Mouse (Mus musculus): ENCODE results near the gene Spz1. TPM values are rescaled to one million over a fixed set of nuclear protein-coding genes. Genes with fewer than 3 reads are reported as not detected.

Spz1 gene
- polyA plus RNA-seq, 1 experiment from 2014 or later = not detected

GRCm38 (mm10) chr13:92593731-92594396, 17.9 kb upstream of the Spz1 start:
- no peaks in the 10 kb centered on the region for H3K27me3 ChIP-seq
- no peaks in the 10 kb centered on the region for H3K9me3 ChIP-seq
- H3K27ac ChIP-seq = peak overlapping the region; percentile 20; the same call in 1 of the 2 replicates
- 18% methylated on average over 3 of the region's 3 CpGs for WGBS
- H3K4me1 ChIP-seq (replicated peaks) = peaks cover 26% of the 10 kb centered on the region
- no peaks in the 10 kb centered on the region for H3K36me3 ChIP-seq
- no peak overlapping the region for H3K4me2 ChIP-seq
- no peak overlapping the region for H3K9ac ChIP-seq
- peak; percentile 40; the same call in 1 of the 2 replicates for ATAC-seq (ENCODE audit: low FRiP score)
- no peak overlapping the region for H3K4me3 ChIP-seq

DNA sequence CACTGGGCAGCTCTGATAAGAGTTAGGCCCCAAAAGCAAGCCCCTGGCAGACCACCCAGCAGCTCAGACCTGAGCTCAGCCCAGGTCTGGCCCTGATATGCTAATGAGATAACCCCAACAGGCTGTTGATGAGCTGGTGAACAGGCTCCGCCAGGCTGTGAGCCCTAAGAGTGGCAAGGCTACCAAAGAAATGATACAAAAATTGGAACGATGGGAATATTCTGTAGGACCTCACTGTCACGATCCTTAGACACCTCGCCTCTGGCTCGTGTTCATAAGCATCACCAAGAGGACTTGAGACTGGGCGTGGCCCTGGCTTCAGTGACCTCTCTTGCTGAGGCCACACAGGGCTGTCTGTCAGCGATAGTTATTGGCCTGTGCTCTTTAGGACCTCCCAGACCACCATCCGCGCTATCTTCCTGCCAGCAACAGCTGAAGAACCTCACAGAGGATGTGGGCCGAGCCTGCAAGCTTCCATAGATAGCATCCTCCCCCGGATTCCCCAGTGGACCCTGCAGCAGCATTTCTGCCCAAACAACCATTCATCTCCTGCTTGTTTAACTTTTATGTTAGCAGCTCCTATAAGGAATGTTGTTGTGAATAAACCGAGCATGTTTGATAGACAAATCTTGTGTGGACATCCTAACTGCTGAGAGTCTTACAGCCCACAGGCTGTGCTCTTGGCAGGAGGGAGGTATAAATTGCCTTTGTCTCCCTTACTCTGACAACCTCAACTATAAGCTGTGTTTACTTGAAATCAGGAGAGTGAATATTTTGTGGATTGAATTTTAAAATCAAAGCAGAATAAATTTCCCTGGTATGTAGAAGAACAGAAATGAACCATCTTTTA, 17.0 kb upstream of the Spz1 start:
- Histone ChIP-seq H3K4me2 (no peak overlapping the region), H3K4me3 (no peak overlapping the region), H3K36me3 (no peaks in the 10 kb centered on the region), H3K4me1 (replicated peaks) (peaks cover 26% of the 10 kb centered on the region), H3K27me3 (no peaks in the 10 kb centered on the region), H3K27ac (no peak overlapping the region), H3K9me3 (no peaks in the 10 kb centered on the region), H3K9ac (no peak overlapping the region)
- ATAC-seq (ENCODE audit: low FRiP score) = peak; percentile 44
- WGBS = 10% methylated on average over 12 of the region's 12 CpGs

- no peaks in the 10 kb centered on the region for H3K36me3 ChIP-seq
- no peak overlapping the region for H3K4me2 ChIP-seq
- H3K4me1 ChIP-seq (replicated peaks) = peaks cover 26% of the 10 kb centered on the region
- no peaks in the 10 kb centered on the region for H3K27me3 ChIP-seq
- WGBS = 32% methylated on average over 5 of the region's 5 CpGs
- H3K9ac ChIP-seq = no peak overlapping the region
- no peaks in the 10 kb centered on the region for H3K9me3 ChIP-seq
- H3K4me3 ChIP-seq = no peak overlapping the region
- H3K27ac ChIP-seq = no peak overlapping the region
- ATAC-seq (ENCODE audit: low FRiP score) = no peak
Observed at GRCm38 (mm10) chr13:92592268-92592785, 16.4 kb upstream of the Spz1 start.

- 46% methylated on average over 3 of the region's 3 CpGs for WGBS
- no peak for ATAC-seq (ENCODE audit: low FRiP score)
- Histone ChIP-seq H3K9ac (no peak overlapping the region), H3K4me2 (no peak overlapping the region), H3K4me3 (no peak overlapping the region), H3K27ac (no peak overlapping the region), H3K4me1 (replicated peaks) (peaks cover 26% of the 10 kb centered on the region), H3K36me3 (no peaks in the 10 kb centered on the region), H3K27me3 (no peaks in the 10 kb centered on the region), H3K9me3 (no peaks in the 10 kb centered on the region)
Observed at GRCm38 (mm10) chr13:92591225-92591624, 15.3 kb upstream of the Spz1 start.

DNA sequence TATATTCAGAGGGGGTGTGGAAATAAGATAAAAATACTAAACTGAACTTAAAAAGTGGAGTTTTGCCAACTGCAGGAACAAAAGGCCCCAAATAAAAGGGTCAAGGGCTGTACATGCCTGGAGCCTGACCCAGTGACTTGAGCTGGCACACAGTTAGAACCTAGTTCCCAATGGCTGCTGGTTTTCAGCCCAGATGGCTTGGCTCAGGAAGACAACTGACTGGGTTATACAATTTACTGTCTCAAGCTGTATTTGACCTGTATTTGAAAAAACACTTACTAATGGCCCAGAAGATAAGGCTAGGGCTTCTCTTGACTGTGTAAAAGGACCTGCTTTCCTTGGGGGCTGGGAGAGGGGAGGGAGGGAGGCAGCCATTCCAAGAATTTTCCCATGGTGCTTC, 13.3 kb upstream of the Spz1 start:
- no peak for ATAC-seq (ENCODE audit: low FRiP score)
- H3K36me3 ChIP-seq = no peaks in the 10 kb centered on the region
- H3K9ac ChIP-seq = no peak overlapping the region

GRCm38 (mm10) chr13:92588704-92589103, 12.7 kb upstream of the Spz1 start:
- H3K27ac ChIP-seq = no peak overlapping the region
- no peak for ATAC-seq (ENCODE audit: low FRiP score)
- H3K36me3 ChIP-seq = no peaks in the 10 kb centered on the region
- no peak overlapping the region for H3K9ac ChIP-seq
- no peak overlapping the region for H3K4me3 ChIP-seq
- 61% methylated on average over 3 of the region's 3 CpGs for WGBS
- peaks cover 14% of the 10 kb centered on the region for H3K4me1 ChIP-seq (replicated peaks)
- H3K9me3 ChIP-seq = no peaks in the 10 kb centered on the region
- no peak overlapping the region for H3K4me2 ChIP-seq
- H3K27me3 ChIP-seq = no peaks in the 10 kb centered on the region

More for the DNA sequence above, 13.3 kb upstream of the Spz1 start:
- Histone ChIP-seq H3K27me3 (no peaks in the 10 kb centered on the region), H3K9me3 (no peaks in the 10 kb centered on the region), H3K4me1 (replicated peaks) (peaks cover 19% of the 10 kb centered on the region), H3K27ac (no peak overlapping the region), H3K4me3 (no peak overlapping the region), H3K4me2 (no peak overlapping the region)

GRCm38 (mm10) chr13:92584094-92584717, 8.2 kb upstream of the Spz1 start:
- Histone ChIP-seq H3K4me2 (no peak overlapping the region), H3K27ac (no peak overlapping the region), H3K4me3 (no peak overlapping the region), H3K36me3 (no peaks in the 10 kb centered on the region), H3K9ac (no peak overlapping the region), H3K27me3 (no peaks in the 10 kb centered on the region), H3K4me1 (replicated peaks) (0 out of 2 replicates have a peak, but pooled peaks cover 4% of the 10 kb centered on the region), H3K9me3 (no peaks in the 10 kb centered on the region)
- 69% methylated on average over 8 of the region's 8 CpGs for WGBS
- no peak for ATAC-seq (ENCODE audit: low FRiP score)

DNA sequence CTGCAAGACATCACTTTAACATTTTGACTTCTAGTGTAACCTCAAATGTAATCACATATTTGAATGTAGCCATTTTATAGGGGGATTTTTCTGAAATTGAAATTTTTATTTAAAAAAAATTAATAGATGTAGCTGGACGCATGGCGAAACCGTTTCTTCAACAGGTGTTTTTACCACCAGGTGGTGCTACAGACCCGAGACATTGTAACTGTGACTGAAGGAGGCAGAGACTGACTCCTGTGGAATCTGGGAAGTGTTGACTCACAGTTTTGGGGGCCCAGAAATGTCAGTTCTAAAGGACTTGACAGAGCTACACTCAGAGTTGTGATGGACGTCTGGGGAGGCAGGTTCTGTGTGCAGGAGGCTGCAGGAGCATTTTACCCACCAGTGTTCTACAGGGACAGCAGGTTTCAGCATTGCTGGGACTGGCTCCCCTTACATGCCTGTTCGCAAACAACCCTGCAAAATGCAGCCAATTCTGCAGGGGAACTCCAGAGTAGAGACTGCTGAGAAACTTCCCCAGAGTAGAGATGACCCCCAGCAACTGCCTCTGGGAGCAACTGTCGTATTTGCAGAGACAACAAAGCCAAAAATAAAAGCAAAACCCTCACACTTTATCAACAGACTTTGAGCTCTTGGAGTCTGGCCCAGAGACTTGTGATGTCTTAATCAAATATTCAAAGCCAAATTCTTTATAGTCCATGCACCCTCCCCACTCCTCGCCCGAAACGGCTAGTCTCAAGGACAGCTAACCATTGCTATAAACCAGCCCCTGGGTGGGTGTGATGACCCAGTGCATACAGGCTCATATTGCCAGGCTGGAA, 4.5 kb upstream of the Spz1 start:
- WGBS = 37% methylated on average over 10 of the region's 10 CpGs
- Histone ChIP-seq H3K36me3 (no peaks in the 10 kb centered on the region), H3K4me2 (no peak overlapping the region), H3K27me3 (no peaks in the 10 kb centered on the region), H3K9me3 (no peaks in the 10 kb centered on the region), H3K4me1 (replicated peaks) (0 out of 2 replicates have a peak, but pooled peaks cover 4% of the 10 kb centered on the region), H3K4me3 (no peak overlapping the region), H3K9ac (no peak overlapping the region), H3K27ac (no peak overlapping the region)
- 0 out of 2 replicates have a peak, but pooled peaks have one; percentile 32 for ATAC-seq (ENCODE audit: low FRiP score)

GRCm38 (mm10) chr13:92578210-92578609, 2.2 kb upstream of the Spz1 start:
- Histone ChIP-seq H3K4me1 (replicated peaks) (no peaks in the 10 kb centered on the region), H3K36me3 (no peaks in the 10 kb centered on the region), H3K4me3 (no peak overlapping the region), H3K9ac (no peak overlapping the region), H3K4me2 (no peak overlapping the region), H3K27me3 (no peaks in the 10 kb centered on the region), H3K27ac (no peak overlapping the region), H3K9me3 (no peaks in the 10 kb centered on the region)
- ATAC-seq (ENCODE audit: low FRiP score) = no peak
- 83% methylated on average over 4 of the region's 4 CpGs for WGBS

DNA sequence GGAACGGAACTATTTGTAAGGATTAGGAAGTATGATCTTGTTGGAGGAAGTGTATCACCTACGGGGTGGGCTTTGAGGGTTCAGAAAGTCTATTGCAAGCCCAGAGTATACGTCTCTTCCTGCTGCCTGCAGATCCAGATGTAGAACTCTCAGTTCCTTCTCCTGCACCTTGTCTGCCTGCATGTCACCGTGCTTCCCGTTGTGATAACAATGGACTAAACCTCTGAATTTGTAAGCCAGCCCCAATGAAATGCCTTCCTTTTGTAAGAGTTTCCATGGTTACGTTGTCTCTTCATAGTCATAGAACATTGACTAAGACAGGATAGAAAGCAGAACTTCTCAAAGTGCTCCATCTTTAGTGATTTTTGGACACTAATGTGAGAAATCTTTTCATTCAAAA, 716 bp upstream of the Spz1 start:
- no peak overlapping the region for H3K4me3 ChIP-seq
- WGBS = 47% methylated on average over 6 of the region's 6 CpGs
- no peak overlapping the region for H3K27ac ChIP-seq
- no peak overlapping the region for H3K9ac ChIP-seq
- no peak overlapping the region for H3K4me2 ChIP-seq
- H3K27me3 ChIP-seq = no peaks in the 10 kb centered on the region
- H3K36me3 ChIP-seq = no peaks in the 10 kb centered on the region
- no peaks in the 10 kb centered on the region for H3K4me1 ChIP-seq (replicated peaks)
- H3K9me3 ChIP-seq = no peaks in the 10 kb centered on the region
- no peak for ATAC-seq (ENCODE audit: low FRiP score)

DNA sequence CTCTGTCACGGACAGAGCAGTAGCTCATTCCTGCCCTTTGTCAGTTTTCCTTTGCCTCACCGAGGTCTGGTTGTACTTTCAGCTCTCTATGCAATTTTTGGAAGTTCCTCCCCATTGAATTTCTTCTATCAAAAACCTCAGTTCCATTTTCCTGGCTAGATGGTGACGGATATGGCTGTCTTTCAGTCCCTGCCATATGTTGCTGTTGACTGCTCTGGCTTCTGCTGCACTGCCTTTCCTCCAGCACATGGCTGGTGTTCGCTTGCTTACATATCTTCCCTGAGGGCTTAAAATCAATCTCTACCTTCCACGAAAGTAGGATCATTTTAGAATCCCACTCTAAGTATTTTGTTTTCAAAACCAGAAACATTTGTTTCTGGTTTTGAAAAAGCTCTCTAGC, 16.5 kb downstream of the Spz1 start:
- ATAC-seq (ENCODE audit: low FRiP score) = no peak
- WGBS = 66% methylated on average over 5 of the region's 5 CpGs
- no peaks in the 10 kb centered on the region for H3K9me3 ChIP-seq
- no peak overlapping the region for H3K4me3 ChIP-seq
- H3K9ac ChIP-seq = no peak overlapping the region
- no peak overlapping the region for H3K4me2 ChIP-seq
- no peaks in the 10 kb centered on the region for H3K36me3 ChIP-seq
- no peak overlapping the region for H3K27ac ChIP-seq
- H3K27me3 ChIP-seq = no peaks in the 10 kb centered on the region
- H3K4me1 ChIP-seq (replicated peaks) = peaks cover 11% of the 10 kb centered on the region; the same call in 1 of the 2 replicates
